Mouse (Mus musculus): ENCODE measurements around the gene Sirt4. TPM values are rescaled to one million over a fixed set of nuclear protein-coding genes. Genes with fewer than 3 reads are reported as not detected.
A peak's percentile ranks its signal among the peaks of the same experiment; 100 is the strongest.

Gene Sirt4
- polyA plus RNA-seq, 1 experiment = not detected

DNA sequence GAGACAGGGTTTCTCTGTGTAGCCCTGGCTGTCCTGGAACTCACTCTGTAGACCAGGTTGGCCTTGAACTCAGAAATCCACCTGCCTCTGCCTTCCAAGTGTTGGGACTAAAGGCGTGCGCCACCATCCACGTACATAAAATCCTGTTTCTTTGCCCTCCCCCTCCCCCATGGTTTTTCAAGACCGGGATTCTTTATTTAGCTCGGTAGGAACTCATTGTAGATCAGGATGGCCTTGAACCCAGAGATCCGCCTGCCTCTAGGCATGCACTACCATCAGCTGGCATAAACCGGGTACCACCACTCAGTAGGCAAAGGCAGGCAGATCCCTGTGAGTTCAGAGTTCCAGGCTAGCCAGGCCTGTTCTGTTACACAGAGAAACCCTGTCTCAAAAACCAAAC is 32.4 kb upstream of the Sirt4 start:
- Histone ChIP-seq H3K4me3 (ENCODE audit: insufficient read depth, low read depth, low read length) (no peak overlapping the region), H3K4me1 (ENCODE audit: control insufficient read depth, insufficient read depth, low read length) (peaks cover 28% of the 10 kb centered on the region), H3K27ac (ENCODE audit: insufficient read depth, low read depth, low read length) (no peak overlapping the region)
- WGBS = 91% methylated on average over 7 of the region's 7 CpGs
- no peak for TF ChIP-seq POLR2A (IDR thresholded peaks at IDR 0.05; ENCODE audit: insufficient read depth, low read depth, low read length)
- no peak for TF ChIP-seq CTCF (IDR thresholded peaks at IDR 0.05; ENCODE audit: insufficient read depth, low read depth, low read length)

- Histone ChIP-seq H3K4me3 (ENCODE audit: insufficient read depth, low read depth, low read length) (no peak overlapping the region), H3K4me1 (ENCODE audit: control insufficient read depth, insufficient read depth, low read length) (peaks cover 23% of the 10 kb centered on the region), H3K27ac (ENCODE audit: insufficient read depth, low read depth, low read length) (no peak overlapping the region)
- 80% methylated on average over 32 of the region's 32 CpGs for WGBS
- TF ChIP-seq CTCF (IDR thresholded peaks at IDR 0.05; ENCODE audit: insufficient read depth, low read depth, low read length) (no peak), POLR2A (IDR thresholded peaks at IDR 0.05; ENCODE audit: insufficient read depth, low read depth, low read length) (no peak)
These were observed 31.8 kb upstream of the Sirt4 start for GRCm38 (mm10) chr5:115516081-115516907.

- TF ChIP-seq POLR2A (IDR thresholded peaks at IDR 0.05; ENCODE audit: insufficient read depth, low read depth, low read length) (no peak), CTCF (IDR thresholded peaks at IDR 0.05; ENCODE audit: insufficient read depth, low read depth, low read length) (no peak)
- 31% methylated on average over 20 of the region's 20 CpGs for WGBS
- H3K4me1 ChIP-seq (ENCODE audit: control insufficient read depth, insufficient read depth, low read length) = peaks cover 20% of the 10 kb centered on the region
- H3K4me3 ChIP-seq (ENCODE audit: insufficient read depth, low read depth, low read length) = no peak overlapping the region
- no peak overlapping the region for H3K27ac ChIP-seq (ENCODE audit: insufficient read depth, low read depth, low read length)
These were observed 30.5 kb upstream of the Sirt4 start for GRCm38 (mm10) chr5:115514896-115515587.

DNA sequence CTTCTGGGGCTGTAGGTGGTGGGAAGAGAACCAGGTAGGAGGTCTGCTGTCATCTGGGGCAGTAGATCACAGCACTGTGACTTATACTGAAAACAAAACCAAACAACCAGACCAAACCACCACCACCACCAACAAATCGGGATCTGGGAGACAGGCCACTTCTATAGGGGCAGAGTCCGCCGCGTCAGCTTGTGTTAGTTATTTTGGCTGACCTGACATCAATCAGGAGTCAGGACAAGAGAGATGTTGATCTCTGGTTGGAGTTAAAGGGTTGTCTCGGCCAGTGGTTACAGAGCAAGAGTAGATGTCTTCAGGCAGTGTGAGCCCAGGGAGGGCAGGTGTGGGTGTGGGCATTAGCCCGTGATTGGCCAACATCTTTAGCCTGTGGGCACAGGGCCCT is 29.8 kb upstream of the Sirt4 start:
- Histone ChIP-seq H3K4me3 (ENCODE audit: insufficient read depth, low read depth, low read length) (no peak overlapping the region), H3K27ac (ENCODE audit: insufficient read depth, low read depth, low read length) (no peak overlapping the region), H3K4me1 (ENCODE audit: control insufficient read depth, insufficient read depth, low read length) (peaks cover 24% of the 10 kb centered on the region)
- 84% methylated on average over 6 of the region's 6 CpGs for WGBS
- TF ChIP-seq CTCF (IDR thresholded peaks at IDR 0.05; ENCODE audit: insufficient read depth, low read depth, low read length) (no peak), POLR2A (IDR thresholded peaks at IDR 0.05; ENCODE audit: insufficient read depth, low read depth, low read length) (no peak)

DNA sequence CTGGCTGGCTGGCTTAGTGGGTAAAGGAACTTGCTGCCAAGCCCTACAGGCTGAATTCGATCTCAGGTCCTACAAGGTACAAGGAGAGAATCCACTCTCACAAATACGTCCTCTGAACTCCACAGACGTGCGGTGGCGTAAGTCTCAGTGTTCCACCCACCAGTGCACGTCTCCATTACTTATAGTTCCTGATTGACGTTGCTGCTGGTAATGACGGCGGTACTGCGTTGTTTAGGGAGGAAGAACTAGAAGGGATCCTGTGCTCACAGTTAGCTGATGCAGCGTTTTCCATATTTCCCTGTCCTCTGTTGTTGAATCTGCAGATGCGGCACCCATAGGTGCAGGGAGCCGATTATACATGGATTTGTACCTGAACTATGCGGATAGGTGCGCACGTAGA is 29.2 kb upstream of the Sirt4 start:
- WGBS = 94% methylated on average over 16 of the region's 16 CpGs
- H3K4me1 ChIP-seq (ENCODE audit: control insufficient read depth, insufficient read depth, low read length) = peaks cover 27% of the 10 kb centered on the region
- no peak overlapping the region for H3K4me3 ChIP-seq (ENCODE audit: insufficient read depth, low read depth, low read length)
- TF ChIP-seq POLR2A (IDR thresholded peaks at IDR 0.05; ENCODE audit: insufficient read depth, low read depth, low read length) (no peak), CTCF (IDR thresholded peaks at IDR 0.05; ENCODE audit: insufficient read depth, low read depth, low read length) (no peak)
- H3K27ac ChIP-seq (ENCODE audit: insufficient read depth, low read depth, low read length) = no peak overlapping the region

DNA sequence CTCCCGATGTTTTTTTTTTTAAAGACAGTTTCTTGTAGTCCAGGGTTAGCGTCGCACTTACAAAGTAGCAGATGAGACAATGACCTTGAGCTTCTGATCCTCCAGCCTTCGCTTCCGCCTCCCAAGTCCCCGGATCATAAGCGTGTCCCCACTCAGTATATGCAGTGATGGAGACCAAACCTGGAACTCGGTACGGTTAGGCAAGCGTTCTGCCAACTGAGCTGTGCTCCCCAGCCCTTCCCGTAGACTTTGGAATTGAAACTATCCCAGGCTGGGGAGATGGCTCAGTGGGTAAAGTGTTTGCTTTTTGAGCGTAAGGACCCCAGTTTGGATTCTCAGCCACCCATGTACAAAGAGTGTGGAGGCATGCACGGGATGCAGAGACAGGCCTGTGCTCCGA is 28.7 kb upstream of the Sirt4 start:
- Histone ChIP-seq H3K27ac (ENCODE audit: insufficient read depth, low read depth, low read length) (no peak overlapping the region), H3K4me3 (ENCODE audit: insufficient read depth, low read depth, low read length) (no peak overlapping the region), H3K4me1 (ENCODE audit: control insufficient read depth, insufficient read depth, low read length) (peaks cover 31% of the 10 kb centered on the region)
- 97% methylated on average over 14 of the region's 14 CpGs for WGBS
- TF ChIP-seq POLR2A (IDR thresholded peaks at IDR 0.05; ENCODE audit: insufficient read depth, low read depth, low read length) (no peak), CTCF (IDR thresholded peaks at IDR 0.05; ENCODE audit: insufficient read depth, low read depth, low read length) (no peak)

DNA sequence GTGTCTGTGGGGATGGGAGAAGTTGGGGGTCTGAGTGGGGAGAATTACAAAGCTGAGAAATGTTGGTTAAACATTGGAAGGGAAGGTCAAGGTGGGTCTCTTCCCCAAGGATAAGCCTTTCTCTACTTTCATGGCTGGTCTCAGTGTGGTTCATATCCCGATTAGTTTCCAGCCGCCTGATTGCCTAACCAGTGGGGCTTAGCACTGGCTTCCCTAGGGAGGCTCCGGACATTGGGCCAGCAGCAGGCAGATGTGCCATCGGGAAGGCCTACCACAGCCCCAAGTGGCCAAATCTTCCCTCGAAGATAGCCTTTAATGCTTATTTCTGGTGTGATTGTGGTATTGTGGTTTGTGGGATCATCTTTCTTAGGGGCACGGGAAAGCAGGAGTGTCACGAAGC is 27.9 kb upstream of the Sirt4 start:
- Histone ChIP-seq H3K4me1 (ENCODE audit: control insufficient read depth, insufficient read depth, low read length) (peaks cover 39% of the 10 kb centered on the region), H3K4me3 (ENCODE audit: insufficient read depth, low read depth, low read length) (no peak overlapping the region), H3K27ac (ENCODE audit: insufficient read depth, low read depth, low read length) (no peak overlapping the region)
- WGBS = 95% methylated on average over 7 of the region's 7 CpGs
- TF ChIP-seq POLR2A (IDR thresholded peaks at IDR 0.05; ENCODE audit: insufficient read depth, low read depth, low read length) (no peak), CTCF (IDR thresholded peaks at IDR 0.05; ENCODE audit: insufficient read depth, low read depth, low read length) (no peak)

DNA sequence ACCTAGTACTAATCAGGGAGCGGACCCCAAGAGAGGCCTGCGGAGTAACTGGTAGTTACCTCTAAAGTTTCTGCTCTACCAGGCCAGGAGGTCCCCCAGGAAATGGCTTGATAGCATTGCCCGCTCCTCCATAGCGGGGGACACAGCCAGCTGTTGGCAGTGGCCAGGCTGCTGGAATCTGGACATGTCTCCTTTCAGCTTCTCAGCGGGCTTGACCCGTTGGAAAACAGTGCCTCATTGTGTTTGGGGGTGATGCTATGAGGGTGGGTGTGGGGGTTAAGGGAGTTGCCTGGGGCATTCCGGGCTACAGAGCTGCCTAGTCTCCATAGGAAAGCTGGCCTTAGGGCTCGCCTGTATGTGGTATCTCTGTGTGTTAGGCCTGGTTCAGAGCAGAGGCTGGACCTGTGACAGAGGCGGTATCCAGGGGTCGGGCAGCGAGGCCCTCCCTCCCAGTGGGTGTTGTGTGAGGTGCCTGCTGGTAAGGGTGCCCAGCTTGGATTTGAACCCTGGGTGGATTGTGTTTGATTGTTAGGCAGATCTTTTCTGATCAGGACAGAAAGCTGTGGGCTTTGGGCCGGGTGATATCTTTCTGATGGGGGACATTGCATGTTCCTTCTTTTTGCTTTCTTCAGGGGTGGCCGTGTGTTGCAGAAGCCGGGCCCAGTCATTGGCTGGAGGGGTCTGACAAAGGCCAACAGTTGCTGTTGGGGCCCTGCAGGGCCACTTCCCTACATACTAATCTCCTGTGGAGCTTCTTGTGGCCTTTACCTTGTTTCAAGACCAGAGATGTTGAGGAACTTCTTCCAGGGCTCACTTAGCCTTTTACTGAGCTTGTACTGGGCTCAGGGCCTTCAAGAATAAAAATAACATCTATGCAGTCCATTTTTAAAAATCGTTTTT is 25.5 kb upstream of the Sirt4 start:
- 60% methylated on average over 15 of the region's 15 CpGs for WGBS
- H3K4me1 ChIP-seq (ENCODE audit: control insufficient read depth, insufficient read depth, low read length) = peaks cover 38% of the 10 kb centered on the region
- no peak overlapping the region for H3K4me3 ChIP-seq (ENCODE audit: insufficient read depth, low read depth, low read length)
- TF ChIP-seq POLR2A (IDR thresholded peaks at IDR 0.05; ENCODE audit: insufficient read depth, low read depth, low read length) (no peak), CTCF (IDR thresholded peaks at IDR 0.05; ENCODE audit: insufficient read depth, low read depth, low read length) (no peak)
- peak overlapping the region; percentile 56 for H3K27ac ChIP-seq (ENCODE audit: insufficient read depth, low read depth, low read length)

Data from olfactory bulb, adult 2 months (tissue).